Mouse (Mus musculus) heart, embryonic 16.5 days (tissue): Measurements from ENCODE around the gene Lpar2. TPM values are rescaled to one million over a fixed set of nuclear protein-coding genes. Genes with fewer than 3 reads are reported as not detected.
A peak's percentile ranks its signal among the peaks of the same experiment; 100 is the strongest.

Experiments
- ATAC-seq: fragments of 200-750 bp; cut with Nextera tagmentation; replicated peaks from 2 replicates; pipeline ENCODE4 v1.8.0; 2017; ENCODE audit warnings: moderate number of reproducible peaks; ENCODE audit not compliant: insufficient read depth, low FRiP score; ENCODE audit errors: extremely low read depth
- H3K27ac ChIP-seq: fragments of 300-500 bp; sonication (generic); 2 replicates; pipeline ENCODE4 v1.5.1; 2014; ENCODE audit warnings: mild to moderate bottlenecking, low read length, control low read depth, moderate library complexity
- H3K27me3 ChIP-seq: fragments of 300-500 bp; sonication (generic); 2 replicates; pipeline ENCODE4 v1.6.1; 2014; ENCODE audit warnings: low read length, mixed read lengths; ENCODE audit not compliant: control insufficient read depth, insufficient read depth
- H3K36me3 ChIP-seq: fragments of 300-500 bp; sonication (generic); 2 replicates; pipeline ENCODE4 v1.6.1; 2014; ENCODE audit not compliant: control insufficient read depth, insufficient read depth
- H3K4me1 ChIP-seq: fragments of 300-500 bp; sonication (generic); 2 replicates; pipeline ENCODE4 v1.6.1; 2014; ENCODE audit warnings: low read length, mixed read lengths; ENCODE audit not compliant: control insufficient read depth, insufficient read depth
- H3K4me2 ChIP-seq: fragments of 300-500 bp; sonication (generic); 2 replicates; pipeline ENCODE4 v1.6.1; 2014; ENCODE audit warnings: low read depth, mild to moderate bottlenecking, control low read depth, low read length
- H3K4me3 ChIP-seq: fragments of 300-500 bp; sonication (generic); 2 replicates; pipeline ENCODE4 v1.5.1; 2014; ENCODE audit warnings: mild to moderate bottlenecking, control low read depth, low read length
- H3K9ac ChIP-seq: fragments of 300-500 bp; sonication (generic); 2 replicates; pipeline ENCODE4 v1.6.1; 2014; ENCODE audit warnings: low read length, control low read depth
- H3K9me3 ChIP-seq: fragments of 300-500 bp; sonication (generic); replicated peaks from 2 replicates; pipeline ENCODE4 v1.6.1; 2016; ENCODE audit warnings: low read length; ENCODE audit not compliant: control insufficient read depth
- WGBS: fragments of 180-500 bp; shearing (Covaris S2); extraction: QIAGEN DNeasy Blood & Tissue Kit; methylation state at CpG from one replicate; pipeline ENCODE4 v1.1.7; 2014; 5-methylcytosine and 5-hydroxymethylcytosine counted together
- polyA plus RNA-seq: library from polyadenylated mRNA; unstranded; fragments of >200 nt; fragmentation: Nextera tagmentation; extraction: Ambion mirVana; gene quantifications from 2 replicates; pipeline ENCODE4 v1.2.1, GENCODE M21; 2015

The Lpar2 gene
- polyA plus RNA-seq, 1 experiment from 2014 or later: 0.21 TPM

- under 1% methylated on average over 48 of the region's 48 CpGs for WGBS
- Histone ChIP-seq H3K9me3 (no peaks in the 10 kb centered on the region), H3K27me3 (no peaks in the 10 kb centered on the region), H3K4me1 (peaks cover 16% of the 10 kb centered on the region), H3K27ac (peak overlapping the region; percentile 94), H3K4me2 (peak overlapping the region; percentile 73), H3K4me3 (peak overlapping the region; percentile 98), H3K9ac (peak overlapping the region; percentile 97), H3K36me3 (peaks cover 20% of the 10 kb centered on the region)
- peak; percentile 45 for ATAC-seq
Measured at GRCm38 (mm10) chr8:69791415-69792068, 30.7 kb upstream of the Lpar2 start.

DNA sequence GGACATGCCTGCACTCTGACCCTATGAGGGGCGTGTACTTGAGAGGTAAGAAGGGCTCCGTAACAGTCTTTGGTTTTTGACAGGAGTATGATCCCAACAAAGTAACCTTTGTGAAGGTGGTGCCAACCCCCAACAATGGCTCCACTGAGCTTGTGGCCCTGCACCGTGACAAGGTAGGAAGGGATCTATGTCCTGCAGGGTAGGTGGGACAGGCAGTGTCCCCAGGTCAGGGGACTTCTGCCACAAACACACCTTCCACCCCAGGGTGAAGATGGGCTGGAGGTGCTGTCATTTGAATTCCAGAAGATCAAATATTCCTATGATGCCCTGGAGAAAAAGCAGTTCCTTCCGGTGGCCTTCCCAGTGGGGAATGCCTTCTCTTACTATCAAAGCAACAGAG lies 28.6 kb upstream of the Lpar2 start:
- no peak for ATAC-seq
- WGBS: 91% methylated on average over 4 of the region's 4 CpGs
- H3K27me3 ChIP-seq: no peaks in the 10 kb centered on the region
- no peaks in the 10 kb centered on the region for H3K9me3 ChIP-seq
- no peak overlapping the region for H3K9ac ChIP-seq
- no peak overlapping the region for H3K27ac ChIP-seq
- no peak overlapping the region for H3K4me3 ChIP-seq
- H3K4me1 ChIP-seq: peaks cover 16% of the 10 kb centered on the region
- peaks cover 41% of the 10 kb centered on the region for H3K36me3 ChIP-seq
- no peak overlapping the region for H3K4me2 ChIP-seq

DNA sequence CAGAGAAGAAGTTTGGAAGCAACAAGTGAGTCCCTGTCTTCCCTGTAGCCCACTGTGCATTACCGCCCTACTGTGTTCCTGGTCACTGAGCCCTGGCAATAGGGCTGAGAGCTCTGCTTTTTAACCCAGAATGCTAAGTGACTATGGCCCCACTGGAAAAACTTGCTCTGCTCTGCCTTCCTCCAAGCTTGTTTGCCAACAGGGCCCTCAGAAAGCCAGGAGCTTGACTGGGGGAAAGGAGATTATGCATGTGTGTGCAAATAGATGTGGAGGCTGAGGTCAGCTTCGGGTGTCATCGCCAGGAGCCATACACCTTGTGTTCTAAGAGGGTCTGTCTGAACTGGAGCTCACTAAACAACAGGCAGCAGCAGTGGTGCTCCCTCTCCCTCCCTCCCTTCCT lies 28.1 kb upstream of the Lpar2 start:
- 92% methylated on average over 3 of the region's 3 CpGs for WGBS
- H3K9ac ChIP-seq: no peak overlapping the region

GRCm38 (mm10) chr8:69794901-69795300 lies 27.3 kb upstream of the Lpar2 start:
- no peak for ATAC-seq
- Histone ChIP-seq H3K4me2 (no peak overlapping the region), H3K9me3 (no peaks in the 10 kb centered on the region), H3K36me3 (peaks cover 51% of the 10 kb centered on the region), H3K9ac (no peak overlapping the region), H3K4me3 (no peak overlapping the region), H3K27me3 (no peaks in the 10 kb centered on the region), H3K4me1 (peaks cover 14% of the 10 kb centered on the region), H3K27ac (no peak overlapping the region)
- 95% methylated on average over 6 of the region's 6 CpGs for WGBS

More for the DNA sequence above, 28.1 kb upstream of the Lpar2 start:
- Histone ChIP-seq H3K4me3 (no peak overlapping the region), H3K9me3 (no peaks in the 10 kb centered on the region), H3K4me1 (peaks cover 16% of the 10 kb centered on the region), H3K4me2 (no peak overlapping the region), H3K27ac (no peak overlapping the region), H3K27me3 (no peaks in the 10 kb centered on the region), H3K36me3 (peaks cover 45% of the 10 kb centered on the region)
- no peak for ATAC-seq

DNA sequence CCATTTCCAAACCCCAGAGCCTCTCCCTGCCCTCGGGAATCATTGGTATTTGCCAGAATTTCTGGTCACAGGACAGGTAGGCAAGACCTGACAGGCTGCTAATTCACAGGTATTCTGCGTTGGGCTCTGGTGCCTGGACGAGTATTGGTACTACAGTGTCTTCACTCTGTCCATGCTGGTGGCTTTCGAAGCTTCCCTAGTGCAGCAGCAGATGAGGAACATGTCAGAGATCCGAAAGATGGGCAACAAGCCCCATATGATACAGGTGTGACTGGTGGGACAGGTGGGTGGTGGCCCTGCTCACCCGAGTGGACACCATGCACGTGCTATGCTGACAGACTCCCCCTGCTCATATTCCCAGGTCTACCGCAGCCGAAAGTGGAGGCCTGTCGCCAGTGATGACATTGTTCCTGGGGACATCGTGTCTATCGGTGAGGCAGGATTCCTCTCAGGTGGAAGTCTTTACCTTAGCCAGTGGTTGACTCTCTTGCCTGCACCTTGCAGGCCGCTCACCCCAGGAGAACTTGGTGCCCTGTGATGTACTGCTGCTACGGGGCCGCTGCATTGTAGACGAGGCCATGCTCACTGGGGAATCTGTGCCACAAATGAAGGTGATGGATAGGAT lies 25.4 kb upstream of the Lpar2 start:
- no peaks in the 10 kb centered on the region for H3K27me3 ChIP-seq
- H3K4me1 ChIP-seq: peaks cover 12% of the 10 kb centered on the region
- no peak overlapping the region for H3K4me3 ChIP-seq
- H3K4me2 ChIP-seq: no peak overlapping the region
- H3K36me3 ChIP-seq: peaks cover 68% of the 10 kb centered on the region
- ATAC-seq: no peak
- no peak overlapping the region for H3K27ac ChIP-seq
- H3K9me3 ChIP-seq: no peaks in the 10 kb centered on the region
- no peak overlapping the region for H3K9ac ChIP-seq
- WGBS: 94% methylated on average over 16 of the region's 16 CpGs

DNA sequence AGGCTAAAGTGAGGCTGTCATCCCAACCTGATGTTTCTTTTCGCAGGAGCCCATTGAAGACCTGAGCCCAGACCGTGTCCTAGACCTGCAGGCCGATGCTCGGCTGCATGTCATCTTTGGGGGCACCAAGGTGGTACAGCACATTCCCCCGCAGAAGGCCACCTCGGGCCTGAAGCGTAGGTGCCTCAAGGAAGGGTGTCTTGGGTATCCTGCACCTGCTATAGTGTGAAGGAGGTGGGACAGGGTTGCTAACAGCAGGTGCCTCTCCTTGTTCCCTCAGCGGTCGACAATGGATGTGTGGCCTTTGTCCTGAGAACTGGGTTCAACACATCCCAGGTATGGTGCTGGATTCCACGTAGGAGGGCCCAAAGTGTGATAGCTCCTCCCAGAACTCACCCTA lies 24.6 kb upstream of the Lpar2 start:
- WGBS: 92% methylated on average over 10 of the region's 10 CpGs
- H3K4me2 ChIP-seq: no peak overlapping the region
- no peaks in the 10 kb centered on the region for H3K27me3 ChIP-seq
- H3K9ac ChIP-seq: no peak overlapping the region
- H3K9me3 ChIP-seq: no peaks in the 10 kb centered on the region
- no peak overlapping the region for H3K4me3 ChIP-seq
- ATAC-seq: no peak
- H3K4me1 ChIP-seq: peaks cover 4% of the 10 kb centered on the region; the same call in 1 of the 2 replicates
- H3K27ac ChIP-seq: no peak overlapping the region
- peaks cover 76% of the 10 kb centered on the region for H3K36me3 ChIP-seq

GRCm38 (mm10) chr8:69799261-69799660 lies 23.0 kb upstream of the Lpar2 start:
- 86% methylated on average over 8 of the region's 8 CpGs for WGBS
- Histone ChIP-seq H3K4me1 (no peaks in the 10 kb centered on the region), H3K4me3 (no peak overlapping the region), H3K9me3 (no peaks in the 10 kb centered on the region), H3K4me2 (no peak overlapping the region), H3K9ac (no peak overlapping the region), H3K27ac (no peak overlapping the region), H3K27me3 (no peaks in the 10 kb centered on the region), H3K36me3 (peaks cover 86% of the 10 kb centered on the region)
- no peak for ATAC-seq

DNA sequence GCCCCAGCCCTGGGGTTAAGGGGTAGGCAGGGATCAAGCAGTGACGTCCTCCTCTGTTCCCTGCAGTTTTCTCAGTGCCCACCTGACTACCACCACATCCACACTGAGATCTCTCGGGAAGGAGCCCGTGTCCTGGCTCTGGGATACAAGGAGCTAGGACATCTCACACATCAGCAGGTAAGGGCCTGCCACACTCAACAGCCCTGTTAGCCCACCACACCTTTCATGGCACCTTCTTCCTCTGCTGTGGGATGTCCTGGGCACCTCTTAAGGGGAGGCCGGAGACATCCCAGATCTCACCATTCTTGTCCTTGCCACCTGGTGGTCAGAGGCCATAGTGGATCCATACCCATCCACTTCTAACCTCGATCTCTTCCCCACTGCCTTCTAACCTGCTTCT lies 22.3 kb upstream of the Lpar2 start:
- Histone ChIP-seq H3K36me3 (peaks cover 83% of the 10 kb centered on the region), H3K4me2 (no peak overlapping the region), H3K27ac (no peak overlapping the region), H3K9me3 (no peaks in the 10 kb centered on the region), H3K27me3 (no peaks in the 10 kb centered on the region), H3K4me1 (no peaks in the 10 kb centered on the region), H3K4me3 (no peak overlapping the region), H3K9ac (no peak overlapping the region)
- ATAC-seq: no peak
- WGBS: 85% methylated on average over 5 of the region's 5 CpGs

GRCm38 (mm10) chr8:69801796-69802195 lies 20.4 kb upstream of the Lpar2 start:
- Histone ChIP-seq H3K4me1 (no peaks in the 10 kb centered on the region), H3K9me3 (no peaks in the 10 kb centered on the region), H3K36me3 (peaks cover 90% of the 10 kb centered on the region), H3K9ac (no peak overlapping the region), H3K27me3 (no peaks in the 10 kb centered on the region), H3K4me2 (no peak overlapping the region), H3K4me3 (no peak overlapping the region), H3K27ac (no peak overlapping the region)
- no peak for ATAC-seq
- 97% methylated on average over 4 of the region's 4 CpGs for WGBS
